Mouse (Mus musculus) liver, embryonic 14.5 days (tissue): Measurements from ENCODE around the gene Banp. TPM values are rescaled to one million over a fixed set of nuclear protein-coding genes. Genes with fewer than 3 reads are reported as not detected.

Experiments
- ATAC-seq: fragments of 200-750 bp; cut with Nextera tagmentation; 2 replicates; pipeline ENCODE4 v1.8.0; 2017; ENCODE audit warnings: moderate number of reproducible peaks, mild to moderate bottlenecking, moderate library complexity; ENCODE audit not compliant: insufficient read depth
- DNase-seq, 3 experiments: peaks; one replicate each; pipeline ENCODE4 v3.0.0-alpha.2; 2012 to 2013; ENCODE audit warnings: low read depth in 3 of 3, low spot score in 3 of 3
- H3K27ac ChIP-seq: fragments of 300-500 bp; sonication (generic); 2 replicates; pipeline ENCODE4 v1.5.1; 2014; ENCODE audit warnings: moderate library complexity, mild to moderate bottlenecking, control low read depth, inconsistent platforms
- H3K27me3 ChIP-seq: fragments of 300-500 bp; sonication (generic); 2 replicates; pipeline ENCODE4 v1.6.1; 2014; ENCODE audit warnings: mild to moderate bottlenecking, low read length, moderate library complexity; ENCODE audit not compliant: control insufficient read depth, insufficient read depth
- H3K36me3 ChIP-seq: fragments of 300-500 bp; sonication (generic); replicated peaks from 2 replicates; pipeline ENCODE4 v1.6.1; 2014; ENCODE audit warnings: low read depth; ENCODE audit not compliant: control insufficient read depth, insufficient read depth
- H3K4me1 ChIP-seq, 2 experiments: fragments of 200-500 bp in 1 of 2; fragments of 300-500 bp in 1 of 2; sonication (generic) in 1 of 2; replicated peaks; 2 replicates each; pipeline ENCODE4 v1.6.1; 2012 to 2014; ENCODE audit warnings: antibody characterized with exemption in 1 of 2, inconsistent platforms in 1 of 2, low read length in 1 of 2; ENCODE audit not compliant: control insufficient read depth in 2 of 2, insufficient read depth in 2 of 2
- H3K4me2 ChIP-seq: fragments of 300-500 bp; sonication (generic); 2 replicates; pipeline ENCODE4 v1.6.1; 2014; ENCODE audit warnings: low read depth, mild to moderate bottlenecking, control low read depth, moderate library complexity
- H3K4me3 ChIP-seq, 2 experiments: fragments of 200-500 bp in 1 of 2; fragments of 300-500 bp in 1 of 2; sonication (generic) in 1 of 2; 2 replicates each; pipeline ENCODE4 v1.5.1; 2012 to 2014; ENCODE audit warnings: low read depth in 2 of 2, low read length in 2 of 2, mild to moderate bottlenecking in 2 of 2, control low read depth in 1 of 2, inconsistent platforms in 1 of 2, moderate library complexity in 1 of 2; ENCODE audit not compliant: insufficient read depth in 1 of 2
- H3K9ac ChIP-seq: fragments of 300-500 bp; sonication (generic); replicated peaks from 2 replicates; pipeline ENCODE4 v1.6.1; 2014; ENCODE audit warnings: mild to moderate bottlenecking, control low read depth, moderate library complexity
- H3K9me3 ChIP-seq: fragments of 300-500 bp; sonication (generic); 2 replicates; pipeline ENCODE4 v1.6.1; 2016; ENCODE audit warnings: low read length, mixed read lengths; ENCODE audit not compliant: control insufficient read depth
- CTCF ChIP-seq: IDR thresholded peaks from 2 replicates; pipeline ENCODE4 v1.5.1; 2016; ENCODE audit warnings: antibody characterized with exemption, low read depth, control low read depth
- EP300 ChIP-seq: IDR thresholded peaks from 2 replicates; pipeline ENCODE4 v1.6.1; 2016; ENCODE audit warnings: antibody characterized with exemption, low read depth
- WGBS: fragments of 180-500 bp; shearing (Covaris S2); extraction: QIAGEN DNeasy Blood & Tissue Kit; methylation state at CpG from one replicate; pipeline ENCODE4 v1.1.7; 2014; ENCODE audit not compliant: insufficient replicate concordance; 5-methylcytosine and 5-hydroxymethylcytosine counted together
- polyA plus RNA-seq, 2 experiments: library from polyadenylated mRNA; depleted of rRNA in 1 of 2; stranded (reverse) in 1 of 2; unstranded in 1 of 2; fragments of >200 nt; fragmentation: Nextera tagmentation in 1 of 2; extraction: Ambion mirVana in 1 of 2; gene quantifications; 2 replicates each; pipeline versions ENCODE4 v1.2.1 to v1.2.3; 2012 to 2014

The Banp gene
- polyA plus RNA-seq, 2 experiments: 13.6 to 20.8 TPM

GRCm38 (mm10) chr8:121953821-121954545 is 4.4 kb downstream of the Banp start:
- H3K27me3 ChIP-seq: no peaks in the 10 kb centered on the region
- 39% methylated on average over 3 of the region's 3 CpGs for WGBS
- no peak overlapping the region for H3K27ac ChIP-seq
- no peak for ATAC-seq
- peaks cover 29 to 44% of the 10 kb centered on the region in 2 experiments for H3K4me1 ChIP-seq
- H3K9me3 ChIP-seq: no peaks in the 10 kb centered on the region
- H3K9ac ChIP-seq: no peak overlapping the region
- peaks cover 3% of the 10 kb centered on the region; the same call in 1 of the 2 replicates for H3K36me3 ChIP-seq
- H3K4me2 ChIP-seq: no peak overlapping the region
- no peak overlapping the region for H3K4me3 ChIP-seq
- DNase-seq: no peak
- TF ChIP-seq CTCF: no peak
- TF ChIP-seq EP300: no peak

- H3K4me3 ChIP-seq: no peak overlapping the region
- no peaks in the 10 kb centered on the region for H3K9me3 ChIP-seq
- peaks cover 3% of the 10 kb centered on the region; the same call in 1 of the 2 replicates for H3K36me3 ChIP-seq
- DNase-seq: no peak
- H3K9ac ChIP-seq: no peak overlapping the region
- no peak overlapping the region for H3K27ac ChIP-seq
- WGBS: 50% methylated on average over 10 of the region's 10 CpGs
- no peaks in the 10 kb centered on the region for H3K27me3 ChIP-seq
- TF ChIP-seq CTCF (no peak), EP300 (no peak)
- no peak for ATAC-seq
- peaks cover 23 to 38% of the 10 kb centered on the region in 2 experiments for H3K4me1 ChIP-seq
- H3K4me2 ChIP-seq: peak overlapping the region; percentile 25
These were observed 5.5 kb downstream of the Banp start for GRCm38 (mm10) chr8:121954981-121955555.

- H3K4me1 ChIP-seq: peaks cover 23 to 38% of the 10 kb centered on the region in 2 experiments
These were observed 6.4 kb downstream of the Banp start for GRCm38 (mm10) chr8:121955825-121956500.

GRCm38 (mm10) chr8:121958395-121958794 is 8.8 kb downstream of the Banp start:
- Histone ChIP-seq H3K9ac (no peak overlapping the region), H3K27me3 (no peaks in the 10 kb centered on the region), H3K4me1 (peaks cover 15 to 31% of the 10 kb centered on the region in 2 experiments), H3K4me2 (no peak overlapping the region), H3K27ac (no peak overlapping the region), H3K9me3 (no peaks in the 10 kb centered on the region), H3K36me3 (peaks cover 3% of the 10 kb centered on the region; the same call in 1 of the 2 replicates), H3K4me3 (no peak overlapping the region)
- TF ChIP-seq EP300: no peak
- no peak for TF ChIP-seq CTCF
- DNase-seq: no peak
- 71% methylated on average over 1 of the region's 1 CpGs for WGBS
- ATAC-seq: no peak

More at GRCm38 (mm10) chr8:121955825-121956500, 6.4 kb downstream of the Banp start:
- Histone ChIP-seq H3K9me3 (no peaks in the 10 kb centered on the region), H3K4me2 (peak overlapping the region; percentile 25), H3K9ac (no peak overlapping the region), H3K36me3 (peaks cover 3% of the 10 kb centered on the region; the same call in 1 of the 2 replicates), H3K4me3 (no peak overlapping the region), H3K27ac (peak overlapping the region; percentile 4; the same call in 1 of the 2 replicates), H3K27me3 (no peaks in the 10 kb centered on the region)
- WGBS: 12% methylated on average over 1 of the region's 1 CpGs
- TF ChIP-seq CTCF (no peak), EP300 (peak; percentile 65)
- ATAC-seq (peak; percentile 64), DNase-seq (peak in 1 of 3 experiments; percentile 46)

- no peaks in the 10 kb centered on the region for H3K9me3 ChIP-seq
- no peak for ATAC-seq
- H3K9ac ChIP-seq: no peak overlapping the region
- H3K4me2 ChIP-seq: no peak overlapping the region
- H3K36me3 ChIP-seq: no peaks in the 10 kb centered on the region
- WGBS: 22% methylated on average over 3 of the region's 3 CpGs
- no peak overlapping the region for H3K4me3 ChIP-seq
- no peak overlapping the region for H3K27ac ChIP-seq
- no peaks in the 10 kb centered on the region for H3K27me3 ChIP-seq
- DNase-seq: no peak
- TF ChIP-seq CTCF (no peak), EP300 (no peak)
- H3K4me1 ChIP-seq: peaks cover 6 to 17% of the 10 kb centered on the region in 2 experiments; a peak in 3 of 4 replicates
These were observed 13.3 kb downstream of the Banp start for GRCm38 (mm10) chr8:121962892-121963291.
